Mouse (Mus musculus): Measurements from ENCODE around the gene Hist2h3c2.
"Not testable (repeated sequence)": the region's sequence is repeated elsewhere in the genome, so short reads cannot be mapped to it uniquely, and the experiment has no call there.

The Hist2h3c2 gene

GRCm38 (mm10) chr3:96260220-96260619, 21.3 kb upstream of the Hist2h3c2 start:
- no peak for DNase-seq (ENCODE audit: low spot score)

- no peak for DNase-seq (ENCODE audit: low spot score)
Observed at GRCm38 (mm10) chr3:96257190-96257589, 18.3 kb upstream of the Hist2h3c2 start.

DNA sequence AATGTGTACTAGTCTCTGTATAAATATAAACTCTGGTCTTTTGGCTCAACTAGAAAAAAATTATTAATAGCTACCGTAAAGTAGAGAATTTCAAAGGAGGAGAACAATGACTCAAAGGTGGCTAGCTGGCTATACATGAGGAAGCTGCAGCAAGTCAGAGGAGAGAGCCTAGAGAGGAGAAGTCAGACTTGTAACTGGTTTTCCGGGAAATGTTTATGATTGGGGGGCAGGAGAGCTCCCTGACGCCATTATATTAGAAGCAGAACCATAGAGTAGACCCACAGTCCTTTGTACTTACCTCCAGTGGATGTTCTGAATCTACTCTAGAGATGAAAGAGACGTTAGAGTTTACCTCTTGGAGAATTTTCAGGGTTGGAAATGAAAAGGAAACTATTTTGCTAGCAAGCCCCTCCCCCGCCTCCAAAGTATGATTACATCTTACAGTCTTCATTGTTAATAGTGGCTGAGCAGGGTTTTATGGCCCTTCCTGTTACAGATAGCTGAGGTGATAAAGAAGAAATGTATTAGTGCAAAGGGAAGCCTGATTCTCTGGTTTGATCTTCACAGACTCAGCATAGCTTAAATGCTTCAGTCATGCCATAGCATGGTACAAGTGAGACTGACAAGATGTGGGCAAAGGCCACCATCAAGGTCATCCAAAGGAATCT, 17.1 kb upstream of the Hist2h3c2 start:
- no peak for DNase-seq (ENCODE audit: low spot score)

DNA sequence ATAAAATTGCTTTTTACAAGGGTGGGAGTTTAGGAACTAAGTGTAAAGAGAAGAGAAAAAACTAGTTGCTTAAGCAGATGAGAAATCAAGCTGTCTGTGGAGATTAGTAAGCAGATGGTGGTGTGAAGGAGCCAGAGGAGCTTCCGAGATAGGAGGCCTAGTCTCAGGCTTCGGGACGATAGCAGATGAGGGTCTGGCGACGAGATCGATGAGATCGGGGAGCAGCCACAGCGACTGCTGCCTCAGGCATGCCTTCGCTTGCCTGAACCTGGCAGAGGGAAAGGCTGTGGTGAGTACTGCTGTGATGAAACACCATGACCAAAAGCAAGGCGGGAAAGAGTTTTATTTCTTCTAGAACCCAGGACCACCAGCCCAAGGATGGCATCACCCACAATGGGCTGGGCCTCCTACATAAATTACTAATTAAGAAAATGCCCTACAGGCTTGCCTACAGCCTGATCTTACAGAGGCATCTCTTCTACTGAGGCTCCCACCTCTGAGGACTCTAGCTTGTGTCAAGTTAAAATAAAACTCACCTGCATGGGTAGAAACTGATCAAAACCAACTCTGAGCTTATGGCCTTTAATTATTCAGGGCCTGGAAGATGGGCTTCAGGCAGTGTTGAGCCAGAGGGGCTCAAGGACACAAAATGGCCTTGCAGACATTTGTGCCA, 15.9 kb upstream of the Hist2h3c2 start:
- DNase-seq (ENCODE audit: low spot score): no peak

DNA sequence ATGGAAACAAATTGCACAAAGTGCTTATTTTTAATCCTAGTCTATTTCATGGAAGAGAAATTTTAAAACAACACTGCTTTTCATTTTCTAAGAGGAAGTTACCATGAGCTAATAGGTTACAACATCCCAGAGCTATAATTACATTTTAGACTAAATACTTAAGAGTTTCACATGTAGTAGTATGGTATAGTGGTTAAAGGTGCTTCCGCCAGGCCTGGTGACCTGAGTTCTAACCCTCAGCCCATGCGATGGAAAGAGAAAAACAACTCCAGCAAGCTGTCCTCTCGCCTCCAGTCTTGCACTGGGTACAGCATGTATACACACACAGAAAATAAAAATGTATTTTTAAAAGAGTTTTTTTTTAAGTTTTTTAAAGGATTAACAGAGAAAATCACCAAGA, 12.9 kb upstream of the Hist2h3c2 start:
- no peak for DNase-seq (ENCODE audit: low spot score)

- no peak for DNase-seq (ENCODE audit: low spot score)
Observed at GRCm38 (mm10) chr3:96250890-96251289, 12.0 kb upstream of the Hist2h3c2 start.

DNA sequence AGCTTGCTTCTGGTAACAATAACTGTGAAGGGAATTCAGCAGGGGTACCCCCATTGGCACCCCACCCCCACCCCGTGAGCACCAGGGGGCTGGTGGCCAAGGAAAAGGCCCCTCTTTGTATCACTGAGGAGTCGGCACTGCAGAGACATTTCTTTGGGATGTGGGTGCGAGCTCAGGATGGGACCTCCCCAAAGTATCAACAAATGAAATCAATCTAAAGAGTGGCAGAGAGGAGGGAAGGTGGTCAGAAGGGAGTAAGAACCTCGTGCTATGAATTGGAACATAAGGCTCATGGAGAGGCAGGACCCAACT, 10.1 kb upstream of the Hist2h3c2 start:
- no peak for DNase-seq (ENCODE audit: low spot score)

- DNase-seq (ENCODE audit: low spot score): no peak
Observed at GRCm38 (mm10) chr3:96248141-96249033, 9.5 kb upstream of the Hist2h3c2 start.

GRCm38 (mm10) chr3:96247356-96248140, 8.6 kb upstream of the Hist2h3c2 start:
- no peak for DNase-seq (ENCODE audit: low spot score)

- not testable (repeated sequence) for DNase-seq (ENCODE audit: low spot score)
Observed at GRCm38 (mm10) chr3:96246427-96246856, 7.5 kb upstream of the Hist2h3c2 start, which contains the start of gene Hist2h3c1. Hist2h3c1 (plus strand) TSS chr3:96246685.

- not testable (repeated sequence) for DNase-seq (ENCODE audit: low spot score)
Observed at GRCm38 (mm10) chr3:96246018-96246417, 7.1 kb upstream of the Hist2h3c2 start.

- peak; percentile 80 for DNase-seq (ENCODE audit: low spot score)
Observed at GRCm38 (mm10) chr3:96245003-96245886, 6.3 kb upstream of the Hist2h3c2 start, which contains the start of gene Hist2h2aa1. Hist2h2aa1 (plus strand) TSS chr3:96245497.

- DNase-seq (ENCODE audit: low spot score): no peak
Observed at GRCm38 (mm10) chr3:96243921-96244572, 5.1 kb upstream of the Hist2h3c2 start.

- no peak for DNase-seq (ENCODE audit: low spot score)
Observed at GRCm38 (mm10) chr3:96240799-96241197, 1.9 kb upstream of the Hist2h3c2 start.

DNA sequence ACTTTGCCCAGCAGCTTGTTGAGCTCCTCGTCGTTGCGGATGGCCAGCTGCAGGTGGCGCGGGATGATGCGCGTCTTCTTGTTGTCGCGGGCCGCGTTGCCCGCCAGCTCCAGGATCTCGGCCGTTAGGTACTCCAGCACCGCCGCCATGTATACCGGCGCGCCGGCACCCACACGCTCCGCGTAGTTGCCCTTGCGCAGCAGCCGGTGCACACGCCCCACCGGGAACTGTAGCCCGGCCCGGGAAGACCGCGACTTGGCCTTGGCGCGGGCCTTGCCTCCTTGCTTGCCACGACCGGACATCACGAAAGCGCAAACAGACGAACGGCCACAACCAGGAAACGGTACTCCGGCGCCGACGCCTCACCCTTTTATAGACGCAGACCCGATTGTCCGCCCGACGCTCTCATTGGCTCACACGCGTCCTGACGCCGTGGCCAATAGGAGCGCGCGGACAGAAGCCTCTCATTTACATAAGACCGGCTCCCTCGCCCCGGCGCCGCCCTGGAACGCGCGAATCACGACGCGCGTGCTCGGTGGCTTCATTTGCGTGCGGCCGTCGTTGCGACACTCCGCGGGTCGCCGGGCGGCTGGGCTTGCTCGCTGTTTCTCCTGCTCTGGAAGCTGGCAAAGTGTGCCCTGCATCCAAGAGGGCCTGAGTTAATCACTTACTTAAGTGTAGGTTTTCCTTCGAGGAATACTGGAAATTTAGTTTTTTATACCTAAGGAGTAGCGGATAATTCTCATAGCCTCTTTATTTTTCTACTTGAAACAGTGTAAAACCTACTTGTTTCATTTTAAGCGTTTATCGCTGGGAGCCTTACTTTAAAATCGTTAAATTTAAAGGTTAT, 1.2 kb upstream of the Hist2h3c2 start, which contains the start of gene Hist2h2aa2:
Gene Hist2h2aa2 (minus strand): TSS at position 328 of the 850 bp plus-strand sequence.
- peak; percentile 85 for DNase-seq (ENCODE audit: low spot score)

DNA sequence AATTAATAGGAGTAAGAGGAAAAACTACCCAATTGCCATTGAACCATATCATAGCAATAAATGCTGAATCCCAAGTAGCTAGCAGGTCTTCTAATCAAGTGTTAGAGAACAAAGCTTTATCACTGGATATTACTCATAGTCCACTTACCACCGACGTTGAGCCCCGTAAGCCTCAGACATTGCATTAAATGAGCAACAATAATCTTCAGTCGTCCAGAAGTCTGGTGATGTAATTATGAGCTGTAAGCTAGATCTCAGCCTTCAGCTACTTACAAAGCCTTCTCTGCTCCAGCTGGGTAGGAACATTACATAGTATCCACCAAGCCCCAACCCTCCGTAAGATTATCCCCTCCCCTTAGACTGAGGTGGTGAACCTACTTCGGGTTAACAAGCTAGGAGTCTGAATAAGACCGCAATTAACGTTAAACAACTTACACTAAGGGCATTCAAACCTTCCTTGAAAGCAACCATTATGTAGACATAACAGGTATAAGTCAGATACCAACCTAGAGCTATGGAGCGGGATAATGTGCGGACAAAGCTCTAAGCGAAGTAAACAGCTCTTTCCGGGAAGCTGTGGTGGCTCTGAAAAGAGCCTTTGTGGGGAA, 919 bp downstream of the Hist2h3c2 start:
- no peak for DNase-seq (ENCODE audit: low spot score)

- DNase-seq (ENCODE audit: low spot score): no peak
Observed at GRCm38 (mm10) chr3:96237335-96237903, 1.5 kb downstream of the Hist2h3c2 start.

GRCm38 (mm10) chr3:96236834-96237334, 2.0 kb downstream of the Hist2h3c2 start:
- DNase-seq (ENCODE audit: low spot score): no peak

All from left cerebral cortex, adult 11 months (tissue).